Mouse (Mus musculus) small intestine, adult 2 months (tissue): Measurements from ENCODE around the gene Insig2.

Experiments
- CTCF ChIP-seq: fragments of 200-500 bp; IDR thresholded peaks from 2 replicates; pipeline ENCODE4 v1.5.1; 2012; ENCODE audit warnings: low read depth, mild to moderate bottlenecking, control low read depth, inconsistent platforms, low read length, moderate library complexity, mixed read lengths; ENCODE audit not compliant: insufficient replicate concordance, insufficient read length; ENCODE audit errors: extremely low read depth
- POLR2A ChIP-seq: fragments of 200-500 bp; IDR thresholded peaks from 2 replicates; pipeline ENCODE4 v1.6.1; 2012; ENCODE audit warnings: low read depth, mild to moderate bottlenecking, control low read depth, inconsistent platforms, low read length, moderate library complexity

DNA sequence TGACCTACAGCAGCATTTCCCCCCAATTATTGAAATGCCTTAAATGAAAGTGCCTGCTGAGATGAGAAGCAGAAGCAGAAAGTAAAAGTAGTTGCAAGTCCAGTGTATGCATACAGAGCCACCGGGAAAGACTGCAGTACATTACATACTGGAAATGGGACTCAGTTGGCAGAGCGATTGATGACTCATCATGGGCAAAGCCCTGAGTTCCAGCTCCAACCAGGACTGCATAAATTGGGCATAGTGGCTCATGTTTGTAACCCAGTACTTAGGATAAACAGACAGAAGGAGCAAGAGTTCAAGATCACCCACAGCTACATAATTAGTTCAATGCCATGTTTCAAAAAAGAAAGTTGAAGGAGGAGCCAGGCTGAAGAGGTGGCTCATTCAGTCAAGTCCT lies 45.5 kb upstream of the Insig2 start:
- no peak for TF ChIP-seq CTCF
- no peak for TF ChIP-seq POLR2A
